Mouse (Mus musculus) E14TG2a.4 (cell line): Measurements from ENCODE around the gene Sv2c.

Experiments
- H3K27me3 ChIP-seq: 2 replicates; pipeline ENCODE4 v1.6.1; 2014; ENCODE audit warnings: low read length, control low read depth; ENCODE audit not compliant: insufficient read depth
- H3K36me3 ChIP-seq: 2 replicates; pipeline ENCODE4 v1.6.1; 2014; ENCODE audit warnings: low read length, control low read depth; ENCODE audit not compliant: insufficient read depth
- H3K4me1 ChIP-seq: replicated peaks from 2 replicates; pipeline ENCODE4 v1.6.1; 2014; ENCODE audit warnings: low read depth, low read length, control low read depth
- H3K4me3 ChIP-seq: replicated peaks from 2 replicates; pipeline ENCODE4 v1.5.1; 2014; ENCODE audit warnings: mild to moderate bottlenecking, low read length
- H3K9me3 ChIP-seq: 2 replicates; pipeline ENCODE4 v1.6.1; 2014; ENCODE audit warnings: low read length, control low read depth
- CTCF ChIP-seq: conservative IDR thresholded peaks from 2 replicates; pipeline ENCODE4 v1.5.1; 2014; ENCODE audit warnings: low read length
- NANOG ChIP-seq: IDR thresholded peaks from 2 replicates; pipeline ENCODE4 v1.6.1; 2014; ENCODE audit warnings: borderline replicate concordance, low read length, mixed read lengths
- POU5F1 ChIP-seq: IDR thresholded peaks from 2 replicates; pipeline ENCODE4 v1.6.1; 2014; ENCODE audit warnings: low read length, borderline replicate concordance

Sv2c gene

GRCm38 (mm10) chr13:95922626-95923025, 209.8 kb downstream of the Sv2c start:
- H3K27me3 ChIP-seq: no peaks in the 10 kb centered on the region
- H3K36me3 ChIP-seq: no peaks in the 10 kb centered on the region
- peaks cover 21% of the 10 kb centered on the region for H3K9me3 ChIP-seq
- H3K4me3 ChIP-seq: no peak overlapping the region
- no peak for TF ChIP-seq NANOG
- TF ChIP-seq POU5F1: no peak
- no peak for TF ChIP-seq CTCF
- peaks cover 15% of the 10 kb centered on the region for H3K4me1 ChIP-seq

- TF ChIP-seq NANOG (no peak), POU5F1 (no peak), CTCF (no peak)
- H3K36me3 ChIP-seq: no peaks in the 10 kb centered on the region
- H3K27me3 ChIP-seq: no peaks in the 10 kb centered on the region
- peaks cover 15% of the 10 kb centered on the region for H3K4me1 ChIP-seq
- no peak overlapping the region for H3K4me3 ChIP-seq
- H3K9me3 ChIP-seq: peaks cover 16% of the 10 kb centered on the region
Measured at GRCm38 (mm10) chr13:95918624-95919284, 213.6 kb downstream of the Sv2c start.

- Histone ChIP-seq H3K9me3 (no peaks in the 10 kb centered on the region), H3K27me3 (peaks cover under 1% of the 10 kb centered on the region; the same call in 1 of the 2 replicates), H3K4me1 (peaks cover 6% of the 10 kb centered on the region; the same call in 1 of the 2 replicates), H3K36me3 (no peaks in the 10 kb centered on the region), H3K4me3 (no peak overlapping the region)
- TF ChIP-seq POU5F1 (no peak), NANOG (no peak), CTCF (no peak)
Measured at GRCm38 (mm10) chr13:95913046-95913406, 219.4 kb downstream of the Sv2c start.

GRCm38 (mm10) chr13:95912157-95913045, 220.0 kb downstream of the Sv2c start:
- Histone ChIP-seq H3K36me3 (no peaks in the 10 kb centered on the region), H3K4me3 (no peak overlapping the region), H3K9me3 (no peaks in the 10 kb centered on the region), H3K4me1 (peaks cover 6% of the 10 kb centered on the region; the same call in 1 of the 2 replicates), H3K27me3 (peaks cover 4% of the 10 kb centered on the region; the same call in 1 of the 2 replicates)
- TF ChIP-seq POU5F1 (no peak), NANOG (no peak), CTCF (no peak)

GRCm38 (mm10) chr13:95910270-95910669, 222.1 kb downstream of the Sv2c start:
- H3K36me3 ChIP-seq: no peaks in the 10 kb centered on the region
- H3K4me1 ChIP-seq: peaks cover 6% of the 10 kb centered on the region; the same call in 1 of the 2 replicates
- TF ChIP-seq CTCF: no peak
- peaks cover 7% of the 10 kb centered on the region; the same call in 1 of the 2 replicates for H3K9me3 ChIP-seq
- peaks cover 4% of the 10 kb centered on the region; the same call in 1 of the 2 replicates for H3K27me3 ChIP-seq
- no peak overlapping the region for H3K4me3 ChIP-seq

GRCm38 (mm10) chr13:95909244-95909643, 223.1 kb downstream of the Sv2c start:
- Histone ChIP-seq H3K4me3 (no peak overlapping the region), H3K36me3 (no peaks in the 10 kb centered on the region), H3K9me3 (peaks cover 7% of the 10 kb centered on the region; the same call in 1 of the 2 replicates), H3K27me3 (peaks cover 4% of the 10 kb centered on the region; the same call in 1 of the 2 replicates), H3K4me1 (peaks cover 6% of the 10 kb centered on the region; the same call in 1 of the 2 replicates)
- TF ChIP-seq NANOG (no peak), POU5F1 (no peak), CTCF (no peak)
